ENCODE assay signal across 1 mouse cellular context in the genomic region with DNA sequence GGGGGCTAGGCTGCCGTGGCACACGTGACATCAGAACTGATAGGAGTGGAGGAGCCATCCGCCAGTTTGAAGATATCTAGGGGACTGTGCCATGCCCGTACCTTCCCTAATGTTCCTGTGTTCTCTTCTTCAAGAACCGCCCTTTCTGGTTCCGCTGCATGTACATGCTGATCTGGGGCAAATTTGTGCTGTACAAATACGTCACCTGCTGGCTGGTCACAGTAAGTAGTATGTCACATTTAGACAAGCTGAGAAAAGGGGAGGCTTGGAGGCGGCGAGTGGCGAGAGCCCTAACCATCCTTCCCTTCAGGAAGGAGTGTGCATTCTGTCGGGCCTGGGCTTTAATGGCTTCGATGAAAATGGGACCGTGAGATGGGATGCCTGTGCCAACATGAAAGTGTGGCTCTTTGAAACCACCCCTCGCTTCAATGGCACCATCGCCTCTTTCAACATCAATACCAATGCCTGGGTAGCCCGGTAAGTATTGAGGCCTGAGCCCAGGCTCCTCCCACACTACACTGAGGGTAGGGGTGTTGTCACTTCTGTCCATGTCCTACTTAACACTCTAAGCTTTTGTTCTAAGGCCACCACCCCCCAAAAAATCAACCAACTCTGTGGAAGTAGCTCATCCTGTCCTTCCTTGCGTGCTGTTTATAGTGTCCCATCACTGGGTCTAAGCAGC.
TF ChIP-seq lines count a peak whose summit lies in the region.

No protein-coding gene starts in this region.

TF ChIP-seq in MEL, 35 proteins besides CTCF, POLR2A, EP300 and RAD21 (continued from another document):
- TF ChIP-seq BHLHE40 (IDR thresholded peaks at IDR 0.05; ENCODE audit: borderline replicate concordance, low read depth, low read length) (no peak), SMC3 (IDR thresholded peaks at IDR 0.05; ENCODE audit: low read depth, low read length) (peak; percentile 25), CHD1 (IDR thresholded peaks at IDR 0.05; ENCODE audit: low read depth, low read length) (no peak), USF1 (IDR thresholded peaks at IDR 0.05; ENCODE audit: low read depth, low read length) (no peak), ETS1 (IDR thresholded peaks at IDR 0.05; ENCODE audit: low read depth, low read length) (no peak), MXI1 (IDR thresholded peaks at IDR 0.05; ENCODE audit: low read depth, low read length) (no peak), POLR2AphosphoS5 (IDR thresholded peaks at IDR 0.05; ENCODE audit: borderline replicate concordance, low read depth, low read length) (no peak), TAL1 (IDR thresholded peaks at IDR 0.05; ENCODE audit: low read length) (no peak), ZMIZ1 (IDR thresholded peaks at IDR 0.05; ENCODE audit: low read depth, low read length) (peak; percentile 39; the same call in 1 of the 2 replicates), ZC3H11A (IDR thresholded peaks at IDR 0.05; ENCODE audit: low read depth, low read length) (no peak), TCF12 (IDR thresholded peaks at IDR 0.05; ENCODE audit: low read depth, low read length) (no peak), NRF1 (IDR thresholded peaks at IDR 0.05; ENCODE audit: insufficient read depth, low read depth, low read length, poor library complexity, severe bottlenecking) (no peak), RCOR1 (IDR thresholded peaks at IDR 0.05; ENCODE audit: low read depth, low read length) (no peak)
